Mouse (Mus musculus) liver, embryonic 14.5 days (tissue): Measurements from ENCODE around the gene Phb2.

Experiments used
- CTCF ChIP-seq: IDR thresholded peaks from 2 replicates; pipeline ENCODE4 v1.5.1; 2016; ENCODE audit warnings: antibody characterized with exemption, low read depth, control low read depth
- EP300 ChIP-seq: IDR thresholded peaks from 2 replicates; pipeline ENCODE4 v1.6.1; 2016; ENCODE audit warnings: antibody characterized with exemption, low read depth

- no peak for TF ChIP-seq CTCF
- TF ChIP-seq EP300: no peak
These were observed 11.4 kb downstream of the Phb2 start for GRCm38 (mm10) chr6:124723541-124723940.
